Mouse (Mus musculus) lung, embryonic 15.5 days (tissue): ENCODE measurements around the gene Dock3. TPM values are rescaled to one million over a fixed set of nuclear protein-coding genes. Genes with fewer than 3 reads are reported as not detected.
A peak's percentile ranks its signal among the peaks of the same experiment; 100 is the strongest.

Experiments used
- ATAC-seq: fragments of 200-750 bp; cut with Nextera tagmentation; 2 replicates; pipeline ENCODE4 v1.8.0; 2017; ENCODE audit warnings: moderate number of reproducible peaks, borderline replicate concordance; ENCODE audit not compliant: low FRiP score, low TSS enrichment; ENCODE audit errors: extremely low read depth
- H3K27ac ChIP-seq: fragments of 300-500 bp; sonication (generic); 2 replicates; pipeline ENCODE4 v1.5.1; 2015; ENCODE audit warnings: moderate library complexity, mild to moderate bottlenecking, inconsistent platforms
- H3K27me3 ChIP-seq: fragments of 300-500 bp; sonication (generic); 2 replicates; pipeline ENCODE4 v1.6.1; 2015; ENCODE audit warnings: inconsistent platforms
- H3K36me3 ChIP-seq: fragments of 300-500 bp; sonication (generic); 2 replicates; pipeline ENCODE4 v1.6.1; 2015; ENCODE audit warnings: inconsistent platforms
- H3K4me1 ChIP-seq: fragments of 300-500 bp; sonication (generic); 2 replicates; pipeline ENCODE4 v1.6.1; 2015; ENCODE audit warnings: inconsistent platforms
- H3K4me2 ChIP-seq: fragments of 300-500 bp; sonication (generic); 2 replicates; pipeline ENCODE4 v1.6.1; 2015; ENCODE audit warnings: inconsistent platforms, mild to moderate bottlenecking, moderate library complexity
- H3K4me3 ChIP-seq: fragments of 300-500 bp; sonication (generic); 2 replicates; pipeline ENCODE4 v1.5.1; 2015; ENCODE audit warnings: mild to moderate bottlenecking, inconsistent platforms
- H3K9ac ChIP-seq: fragments of 300-500 bp; sonication (generic); 2 replicates; pipeline ENCODE4 v1.6.1; 2015; ENCODE audit warnings: inconsistent platforms
- H3K9me3 ChIP-seq: fragments of 300-500 bp; sonication (generic); 2 replicates; pipeline ENCODE4 v1.6.1; 2016; ENCODE audit warnings: inconsistent platforms
- WGBS: fragments of 180-500 bp; shearing (Covaris S2); methylation state at CpG from one replicate; pipeline ENCODE4 v1.1.7; 2015; 5-methylcytosine and 5-hydroxymethylcytosine counted together
- polyA plus RNA-seq: library from polyadenylated mRNA; unstranded; fragments of >200 nt; fragmentation: Nextera tagmentation; extraction: Ambion mirVana; gene quantifications from 2 replicates; pipeline ENCODE4 v1.2.1, GENCODE M21; 2015

Dock3 gene
- polyA plus RNA-seq: 0.27 and 0.29 TPM in 2 replicates

DNA sequence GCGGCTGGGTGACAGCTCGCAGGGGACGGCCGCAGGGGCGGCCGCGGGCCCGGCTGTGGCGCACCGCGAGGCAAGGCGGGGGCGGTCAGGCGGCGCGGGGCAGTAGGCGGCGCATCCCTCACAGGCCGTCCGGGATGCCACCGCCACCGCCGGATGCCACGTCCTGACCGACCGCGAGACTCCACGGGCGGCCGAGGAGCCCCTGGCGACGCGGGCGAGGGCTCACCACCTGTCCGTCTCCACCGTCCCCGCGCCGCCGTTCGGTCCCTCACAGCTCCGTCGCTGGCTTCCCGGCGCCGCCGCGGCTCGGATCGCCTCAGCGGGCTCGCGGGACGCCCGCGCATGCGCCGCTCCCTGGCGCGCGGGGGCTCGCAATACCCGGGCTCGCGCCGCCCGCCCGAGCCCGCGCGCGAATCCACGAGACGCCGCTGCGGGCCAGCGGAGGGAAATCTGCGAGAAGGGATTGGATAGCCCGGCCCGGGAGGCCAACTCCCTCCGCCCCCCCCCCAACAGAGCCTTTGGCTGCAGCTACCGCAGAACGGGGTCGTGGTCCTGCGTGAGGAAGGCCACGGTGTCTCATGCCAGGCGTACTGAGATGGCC, at the start of gene Dock3:
TSS of gene Dock3 (minus strand) at position 371 of the 601 bp plus-strand sequence.
- peaks cover 12% of the 10 kb centered on the region for H3K4me1 ChIP-seq
- no peak within 1 kb of the TSS for H3K27ac ChIP-seq
- H3K4me2 ChIP-seq: peak within 1 kb of the TSS; percentile 96
- peaks cover 93% of the 10 kb centered on the region for H3K27me3 ChIP-seq
- 1% methylated on average over 82 of the region's 87 CpGs for WGBS
- H3K4me3 ChIP-seq: peak within 1 kb of the TSS; percentile 53
- H3K9me3 ChIP-seq: no peaks in the 10 kb centered on the region
- H3K9ac ChIP-seq: peak within 1 kb of the TSS; percentile 13; the same call in 1 of the 2 replicates
- ATAC-seq: peak; percentile 85; the same call in 1 of the 2 replicates
- no peaks in the 10 kb centered on the region for H3K36me3 ChIP-seq

DNA sequence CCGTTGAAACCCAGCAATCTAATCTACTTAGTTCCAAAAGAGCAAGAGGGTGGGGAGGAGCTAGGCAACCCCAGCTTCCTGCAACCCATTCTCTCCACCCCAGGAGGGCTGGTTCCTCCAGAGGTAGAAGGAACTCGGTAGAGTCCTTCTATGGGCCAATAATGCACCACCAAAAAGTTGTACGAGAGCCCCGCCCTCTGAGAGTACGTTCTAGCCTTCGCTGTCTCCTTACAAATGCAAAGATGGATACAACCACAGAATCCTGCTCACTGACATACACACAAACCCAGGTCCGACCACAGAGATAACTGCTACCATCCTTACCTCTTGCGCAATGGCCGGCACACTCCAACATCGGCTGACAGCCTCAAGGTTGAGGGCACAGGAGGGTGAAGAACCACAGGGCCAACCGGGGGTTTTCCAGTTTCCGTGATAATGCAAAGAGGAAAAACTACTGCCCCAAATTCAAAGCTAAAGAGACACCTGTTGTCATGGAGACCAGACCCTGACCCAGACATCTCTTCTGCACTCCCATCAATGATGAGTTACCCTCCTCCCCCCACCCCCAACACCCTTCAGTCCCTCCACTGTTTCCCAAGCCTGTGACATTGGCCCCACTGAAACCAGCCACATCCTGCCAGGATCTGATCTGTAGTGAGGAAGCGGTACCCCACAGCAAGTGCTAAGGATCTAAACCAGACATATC, 48.8 kb upstream of the Dock3 start:
- Histone ChIP-seq H3K4me1 (peaks cover 35% of the 10 kb centered on the region), H3K27me3 (no peaks in the 10 kb centered on the region), H3K27ac (peak overlapping the region; percentile 82), H3K9me3 (no peaks in the 10 kb centered on the region), H3K4me3 (no peak overlapping the region), H3K4me2 (peak overlapping the region; percentile 36), H3K36me3 (no peaks in the 10 kb centered on the region), H3K9ac (no peak overlapping the region)
- WGBS: 49% methylated on average over 13 of the region's 13 CpGs
- ATAC-seq: 0 out of 2 replicates have a peak, but pooled peaks have one; percentile 2

DNA sequence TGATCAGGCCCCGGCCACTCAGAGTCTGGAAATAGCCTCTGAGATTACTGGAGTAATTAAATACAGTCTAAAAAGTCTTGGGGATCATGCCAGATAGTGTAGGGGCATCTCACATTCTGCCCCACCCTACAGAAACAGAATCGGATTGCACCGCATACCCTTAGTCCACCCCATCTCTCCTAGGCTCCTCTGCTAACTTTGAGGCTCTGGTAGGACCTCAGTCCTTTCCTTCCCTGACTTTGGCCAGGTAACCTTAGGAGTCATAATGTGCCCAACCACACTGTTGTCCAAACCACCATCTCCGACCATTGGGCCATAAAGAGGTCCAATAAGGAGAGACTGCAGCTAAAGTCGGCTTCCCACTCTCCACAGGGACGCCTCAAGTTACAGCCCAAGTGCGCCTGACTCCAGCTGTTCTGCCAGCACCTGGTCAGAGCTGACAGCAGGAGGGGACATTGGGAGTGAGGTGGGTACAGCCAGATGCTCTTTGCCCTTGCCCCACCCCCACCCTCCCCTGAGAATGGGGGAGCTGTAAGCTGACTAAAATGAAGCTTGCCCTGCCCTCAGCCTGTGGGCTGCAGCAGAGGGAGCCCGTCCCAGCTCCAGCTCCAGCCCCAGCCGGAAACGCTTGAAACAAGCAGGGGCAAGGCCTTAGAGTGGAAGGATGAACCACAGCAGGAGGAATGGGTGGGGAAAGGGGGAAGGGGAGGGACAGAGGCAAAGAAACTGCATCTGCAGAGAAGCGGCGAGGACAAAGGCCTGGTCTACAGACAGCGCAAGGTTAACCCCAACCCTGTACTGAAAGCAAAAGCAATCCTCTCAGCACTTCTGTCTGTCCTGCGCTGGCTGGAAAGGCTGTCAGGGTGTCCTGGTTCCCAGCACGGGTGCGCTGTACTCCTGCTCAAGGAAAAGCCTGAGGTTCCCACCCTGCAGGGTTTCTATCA, 47.9 kb upstream of the Dock3 start:
- peak; percentile 67 for ATAC-seq
- Histone ChIP-seq H3K27ac (peak overlapping the region; percentile 82), H3K4me2 (peak overlapping the region; percentile 36), H3K36me3 (no peaks in the 10 kb centered on the region), H3K4me1 (peaks cover 31% of the 10 kb centered on the region), H3K27me3 (no peaks in the 10 kb centered on the region), H3K4me3 (no peak overlapping the region), H3K9me3 (no peaks in the 10 kb centered on the region), H3K9ac (no peak overlapping the region)
- 18% methylated on average over 16 of the region's 16 CpGs for WGBS

DNA sequence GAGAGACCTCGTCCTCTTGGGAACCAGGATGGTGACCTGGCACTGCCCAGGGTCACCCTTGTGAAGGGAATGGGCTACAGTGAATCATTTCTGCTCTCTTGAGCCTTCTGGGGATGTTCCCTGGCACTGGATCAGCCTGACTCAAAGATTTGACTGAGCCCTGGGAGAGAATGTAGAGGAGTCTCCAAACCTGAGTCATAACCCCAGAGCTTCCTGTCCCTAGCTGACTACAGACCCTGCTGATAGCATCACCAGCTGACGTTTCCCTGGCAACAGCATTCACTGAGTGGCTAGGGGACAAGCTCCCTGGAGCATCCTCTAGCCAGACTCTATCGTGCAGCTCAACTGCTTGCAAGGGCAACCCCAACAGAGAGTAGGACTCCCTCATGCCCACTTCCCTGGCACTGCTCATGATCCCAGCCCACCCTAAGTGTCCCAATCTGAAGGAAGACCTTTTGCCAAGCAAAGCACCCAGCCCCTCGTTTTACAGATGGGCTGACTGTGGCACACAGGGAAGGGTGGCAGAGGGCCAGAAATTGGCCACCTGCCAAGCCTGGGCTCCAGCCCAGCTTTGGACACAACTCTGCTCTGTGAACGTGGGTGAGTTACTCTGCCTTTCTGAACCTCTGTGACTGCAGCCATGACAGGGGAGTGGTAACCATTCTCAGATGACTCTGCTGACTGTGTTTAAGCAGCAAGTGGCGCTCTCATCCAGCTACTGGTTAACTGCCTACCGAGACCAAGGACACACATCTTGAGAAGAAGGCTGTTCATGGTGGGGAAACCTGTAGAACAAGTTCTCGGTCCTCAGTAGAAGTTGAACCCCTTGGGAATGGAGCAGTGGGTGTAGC, 47.0 kb upstream of the Dock3 start:
- H3K9ac ChIP-seq: no peak overlapping the region
- peaks cover 31% of the 10 kb centered on the region for H3K4me1 ChIP-seq
- H3K4me2 ChIP-seq: peak overlapping the region; percentile 36; the same call in 1 of the 2 replicates
- H3K27ac ChIP-seq: peak overlapping the region; percentile 82
- WGBS: 38% methylated on average over 8 of the region's 8 CpGs
- no peak overlapping the region for H3K4me3 ChIP-seq
- ATAC-seq: peak; percentile 52; the same call in 1 of the 2 replicates
- H3K27me3 ChIP-seq: no peaks in the 10 kb centered on the region
- no peaks in the 10 kb centered on the region for H3K36me3 ChIP-seq
- no peaks in the 10 kb centered on the region for H3K9me3 ChIP-seq

DNA sequence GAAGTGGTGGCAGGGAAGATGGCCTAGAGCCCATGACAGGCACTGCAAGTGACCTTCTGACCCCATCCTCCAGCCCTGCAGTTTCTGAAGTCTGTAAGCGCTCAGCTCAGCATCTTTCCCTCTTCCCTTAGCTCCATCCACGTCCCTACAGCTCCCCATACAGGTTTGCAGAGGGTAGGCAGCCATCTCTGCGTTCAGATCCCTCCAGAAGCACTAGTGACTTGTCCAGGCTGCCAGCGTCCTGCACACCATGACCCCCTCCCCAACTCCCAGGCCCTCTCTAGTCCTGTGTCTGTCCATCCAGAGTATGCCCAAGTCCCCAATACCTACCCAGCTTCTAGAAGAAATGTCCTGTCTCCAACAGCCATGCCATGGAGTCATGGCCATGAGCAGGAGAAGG, 46.4 kb upstream of the Dock3 start:
- H3K36me3 ChIP-seq: no peaks in the 10 kb centered on the region
- 44% methylated on average over 4 of the region's 4 CpGs for WGBS
- no peak overlapping the region for H3K27ac ChIP-seq
- no peaks in the 10 kb centered on the region for H3K27me3 ChIP-seq
- H3K4me2 ChIP-seq: no peak overlapping the region
- ATAC-seq: no peak
- peaks cover 31% of the 10 kb centered on the region for H3K4me1 ChIP-seq
- no peaks in the 10 kb centered on the region for H3K9me3 ChIP-seq
- no peak overlapping the region for H3K9ac ChIP-seq
- H3K4me3 ChIP-seq: no peak overlapping the region

DNA sequence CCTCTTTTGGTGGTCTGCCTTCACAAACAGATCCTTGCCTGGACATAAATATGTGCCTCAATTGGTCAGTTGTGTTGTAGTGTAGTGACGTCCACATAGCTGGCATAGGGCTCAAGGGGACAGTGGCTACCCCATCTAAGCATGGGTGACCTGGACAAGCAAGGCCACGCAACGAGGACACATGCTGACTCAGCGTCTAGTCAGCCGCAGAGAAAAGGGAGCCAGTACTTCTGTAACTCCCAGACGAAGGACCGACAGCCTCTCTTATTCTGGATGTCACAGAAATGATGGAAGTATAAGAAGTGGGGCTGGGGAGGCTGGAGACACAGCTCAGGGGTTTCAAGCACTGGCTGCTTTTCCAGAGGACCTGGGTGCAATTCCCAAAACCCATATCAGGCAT, 45.9 kb upstream of the Dock3 start:
- Histone ChIP-seq H3K9me3 (no peaks in the 10 kb centered on the region), H3K27me3 (no peaks in the 10 kb centered on the region), H3K4me3 (no peak overlapping the region), H3K4me1 (peaks cover 31% of the 10 kb centered on the region), H3K27ac (no peak overlapping the region), H3K36me3 (no peaks in the 10 kb centered on the region), H3K9ac (no peak overlapping the region), H3K4me2 (no peak overlapping the region)
- ATAC-seq: no peak
- WGBS: 78% methylated on average over 7 of the region's 7 CpGs

DNA sequence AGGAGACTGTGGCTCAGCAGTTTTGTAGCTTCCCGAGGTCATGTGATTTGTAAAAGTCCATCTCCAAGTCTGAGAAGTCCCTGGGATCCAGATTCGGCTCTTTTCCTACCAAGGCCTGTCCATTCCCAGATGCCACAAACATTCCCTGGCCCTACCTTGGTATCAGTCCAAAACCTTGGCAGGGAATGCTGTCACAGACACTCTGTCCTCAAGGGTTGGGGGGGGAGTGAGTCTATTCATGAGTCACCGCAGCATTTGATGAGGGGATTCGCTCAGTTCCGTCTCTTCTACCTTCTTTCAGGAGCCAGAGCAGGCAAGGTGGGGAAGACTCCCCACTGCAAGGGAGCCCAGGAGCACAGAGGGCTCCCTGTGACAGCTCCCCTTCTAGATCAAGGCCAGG, 44.0 kb upstream of the Dock3 start:
- Histone ChIP-seq H3K9me3 (no peaks in the 10 kb centered on the region), H3K9ac (no peak overlapping the region), H3K4me3 (no peak overlapping the region), H3K4me1 (peaks cover 25% of the 10 kb centered on the region), H3K4me2 (no peak overlapping the region), H3K27ac (no peak overlapping the region), H3K27me3 (no peaks in the 10 kb centered on the region), H3K36me3 (no peaks in the 10 kb centered on the region)
- WGBS: 84% methylated on average over 5 of the region's 5 CpGs
- no peak for ATAC-seq

DNA sequence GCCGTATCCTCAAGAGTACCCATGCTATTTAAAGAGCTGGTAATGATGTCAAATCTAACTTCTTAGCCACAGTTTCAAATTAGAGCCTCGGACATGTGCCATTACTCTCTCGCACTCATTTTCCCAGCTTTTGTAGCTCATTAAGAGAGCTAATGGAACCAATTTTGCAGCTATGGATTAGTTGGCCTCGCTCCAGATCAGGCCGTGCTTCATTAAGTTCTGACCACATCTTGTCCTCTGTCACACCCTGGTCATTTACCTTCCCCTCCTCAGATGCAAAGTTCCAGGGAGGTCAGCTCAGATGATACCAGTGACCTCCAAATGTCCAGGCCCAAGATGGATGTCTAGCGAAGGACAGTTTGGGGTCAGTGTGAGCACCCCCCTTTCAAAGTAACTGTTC, 43.0 kb upstream of the Dock3 start:
- Histone ChIP-seq H3K27ac (no peak overlapping the region), H3K9me3 (no peaks in the 10 kb centered on the region), H3K4me1 (peaks cover 15% of the 10 kb centered on the region), H3K9ac (no peak overlapping the region), H3K4me3 (no peak overlapping the region), H3K4me2 (no peak overlapping the region), H3K36me3 (no peaks in the 10 kb centered on the region), H3K27me3 (no peaks in the 10 kb centered on the region)
- 77% methylated on average over 6 of the region's 6 CpGs for WGBS
- no peak for ATAC-seq

DNA sequence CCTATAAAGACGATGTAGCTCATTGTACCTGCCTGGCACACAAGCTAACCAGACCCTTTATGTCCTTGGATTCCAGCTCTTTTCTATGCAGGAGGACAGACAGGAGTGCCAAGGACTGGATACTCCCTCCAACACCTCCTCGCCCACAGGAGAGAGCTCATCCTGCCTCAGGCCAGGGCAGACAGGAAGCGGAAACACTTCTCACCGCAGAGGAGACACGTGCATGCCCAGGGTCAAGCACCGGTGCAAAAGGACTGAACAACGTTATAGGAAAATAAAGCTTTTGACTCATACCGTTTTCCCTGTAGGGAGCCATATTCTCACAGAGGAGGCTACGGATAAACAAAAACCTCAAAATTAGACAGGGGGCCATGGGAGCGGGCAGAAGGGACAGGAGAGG, 41.5 kb upstream of the Dock3 start:
- no peak overlapping the region for H3K9ac ChIP-seq
- no peaks in the 10 kb centered on the region for H3K9me3 ChIP-seq
- 55% methylated on average over 10 of the region's 10 CpGs for WGBS
- no peak overlapping the region for H3K27ac ChIP-seq
- H3K4me3 ChIP-seq: no peak overlapping the region
- no peaks in the 10 kb centered on the region for H3K36me3 ChIP-seq
- H3K4me2 ChIP-seq: no peak overlapping the region
- no peaks in the 10 kb centered on the region for H3K4me1 ChIP-seq
- ATAC-seq: no peak
- no peaks in the 10 kb centered on the region for H3K27me3 ChIP-seq

DNA sequence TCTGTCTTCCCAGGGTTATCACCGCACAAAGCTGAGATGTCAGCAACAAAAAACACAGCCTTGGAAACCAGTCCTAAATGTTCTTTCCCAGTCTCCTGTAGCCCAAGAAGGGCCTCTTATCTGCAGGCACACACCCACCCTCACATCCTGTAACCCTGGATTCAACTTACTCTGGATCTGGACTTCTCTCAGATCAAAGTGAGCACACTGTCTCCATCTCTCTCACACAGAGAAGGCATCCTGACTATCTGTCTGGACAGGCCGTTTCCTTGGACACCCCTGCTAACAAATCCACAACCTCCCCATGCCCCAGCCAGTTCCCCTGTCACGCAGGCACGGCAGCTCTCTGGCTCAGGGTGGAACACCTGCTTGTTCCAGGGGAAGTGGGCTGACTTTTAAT, 40.6 kb upstream of the Dock3 start:
- Histone ChIP-seq H3K36me3 (no peaks in the 10 kb centered on the region), H3K27ac (no peak overlapping the region), H3K27me3 (no peaks in the 10 kb centered on the region), H3K4me1 (no peaks in the 10 kb centered on the region), H3K9ac (no peak overlapping the region), H3K9me3 (no peaks in the 10 kb centered on the region), H3K4me2 (no peak overlapping the region), H3K4me3 (no peak overlapping the region)
- WGBS: 42% methylated on average over 4 of the region's 4 CpGs
- ATAC-seq: no peak
